Mouse (Mus musculus) olfactory bulb, adult 2 months (tissue): ENCODE measurements around the gene Mon1a.

Experiments
- CTCF ChIP-seq: fragments of 200-500 bp; IDR thresholded peaks from 2 replicates; pipeline ENCODE4 v1.5.1; 2012; ENCODE audit warnings: low read depth, mild to moderate bottlenecking, low read length, moderate library complexity; ENCODE audit not compliant: insufficient read depth
- POLR2A ChIP-seq: fragments of 200-500 bp; IDR thresholded peaks from 2 replicates; pipeline ENCODE4 v1.6.1; 2012; ENCODE audit warnings: mild to moderate bottlenecking, low read depth, low read length, moderate library complexity; ENCODE audit not compliant: insufficient read depth

- TF ChIP-seq CTCF (peak; percentile 31; the same call in 1 of the 2 replicates), POLR2A (no peak)
Observed at GRCm38 (mm10) chr9:107904726-107905125, 16.8 kb downstream of the Mon1a start.
